In the genomic region with DNA sequence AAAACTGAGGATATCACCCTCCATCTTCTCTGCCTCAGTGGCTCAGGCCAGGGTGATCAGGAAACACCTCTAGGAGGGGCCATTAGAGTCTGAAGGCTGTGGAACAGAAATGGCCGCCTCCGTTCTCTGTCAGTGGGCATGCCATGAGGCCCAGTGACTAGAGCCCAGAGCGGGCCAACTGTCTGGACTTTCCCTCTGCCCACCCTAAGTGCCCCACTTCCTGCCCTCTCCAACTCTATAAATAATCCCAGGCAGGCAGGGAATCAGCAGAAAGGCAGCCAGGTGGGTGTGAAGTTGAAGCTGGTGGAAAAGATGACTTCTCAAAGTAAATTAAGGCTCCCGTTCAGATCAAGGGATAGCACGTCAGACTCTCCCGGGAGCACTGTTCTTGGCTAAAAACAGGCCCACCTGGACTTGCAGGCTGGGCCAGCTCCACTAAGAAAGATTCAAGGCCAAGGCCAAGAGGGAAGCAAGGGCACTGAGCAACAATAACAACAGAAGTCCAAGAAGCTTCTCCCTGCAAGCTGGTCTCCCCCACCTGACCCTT, we compare ENCODE assay signal across 11 mouse cellular contexts. TPM values are rescaled to one million over a fixed set of nuclear protein-coding genes. Genes with fewer than 3 reads are reported as not detected.
DNase-seq lines count a peak whose midpoint lies in the region; ATAC-seq and TF ChIP-seq lines count a peak whose summit lies in the region.
"Had no signal": no experiment of that assay in that cellular context is flagged by ENCODE, and none has a peak within 500 bp of the region (broad histone marks: within the 10 kb centered on the region; RNA-seq: fewer than 3 reads in every experiment).

No protein-coding gene starts in this region.

- DNase-seq in forebrain, embryonic 14.5 days (ENCODE audit: low spot score) = no peak
- DNase-seq in lung, adult 2 months = no peak
- no peak for DNase-seq in hindbrain, postnatal 0 days (ENCODE audit: low spot score)
- no peak for DNase-seq in urinary bladder, postnatal 36 days (ENCODE audit: low spot score in 2 of 2)

- H3K4me1 ChIP-seq in forebrain, embryonic 14.5 days (ENCODE audit: control insufficient read depth, insufficient read depth, low read length) = peaks cover 22% of the 10 kb centered on the region; the same call in 1 of the 2 replicates
- H3K4me1 ChIP-seq in forebrain, embryonic 15.5 days = peaks cover 31% of the 10 kb centered on the region
- peaks cover 52% of the 10 kb centered on the region for H3K4me1 ChIP-seq in lung, embryonic 16.5 days (replicated peaks; ENCODE audit: control insufficient read depth, insufficient read depth, low read length)
- H3K4me1 ChIP-seq in lung, adult 2 months (ENCODE audit: control insufficient read depth, insufficient read depth, low read length) = peaks cover 14% of the 10 kb centered on the region; the same call in 1 of the 2 replicates
- peaks cover 35% of the 10 kb centered on the region for H3K4me1 ChIP-seq in hindbrain, postnatal 0 days (ENCODE audit: insufficient read depth, low read length)
- peaks cover 21% of the 10 kb centered on the region; the same call in 1 of the 2 replicates for H3K4me1 ChIP-seq in stomach, embryonic 14.5 days (ENCODE audit: control insufficient read depth, insufficient read depth, low read length)

- TF ChIP-seq POLR2A in lung, adult 2 months (IDR thresholded peaks at IDR 0.05; ENCODE audit: borderline replicate concordance, extremely low read depth, low read depth, low read length) = no peak

- H3K9me3 ChIP-seq in forebrain, embryonic 14.5 days (replicated peaks; ENCODE audit: control insufficient read depth, low read length) = no peaks in the 10 kb centered on the region
- H3K9me3 ChIP-seq in forebrain, embryonic 15.5 days = no peaks in the 10 kb centered on the region
- no peaks in the 10 kb centered on the region for H3K9me3 ChIP-seq in lung, embryonic 16.5 days (ENCODE audit: control insufficient read depth, low read length)
- H3K9me3 ChIP-seq in hindbrain, postnatal 0 days (ENCODE audit: low read length) = no peaks in the 10 kb centered on the region
- no peaks in the 10 kb centered on the region for H3K9me3 ChIP-seq in stomach, embryonic 14.5 days (ENCODE audit: control insufficient read depth, low read depth, low read length)

- H3K9ac ChIP-seq in forebrain, embryonic 14.5 days (ENCODE audit: low read length) = 0 out of 2 replicates have a peak overlapping the region, but pooled peaks have one; percentile 21
- no peak overlapping the region for H3K9ac ChIP-seq in forebrain, embryonic 15.5 days (replicated peaks)
- H3K9ac ChIP-seq in lung, embryonic 16.5 days (ENCODE audit: low read length) = no peak overlapping the region
- peak overlapping the region; percentile 93; the same call in 1 of the 2 replicates for H3K9ac ChIP-seq in hindbrain, postnatal 0 days (replicated peaks; ENCODE audit: low read length)
- no peak overlapping the region for H3K9ac ChIP-seq in stomach, embryonic 14.5 days (replicated peaks; ENCODE audit: low read depth, low read length)

- no peak for TF ChIP-seq CTCF in lung, adult 2 months (IDR thresholded peaks at IDR 0.05; ENCODE audit: insufficient read depth, low read length)
- no peak for TF ChIP-seq CTCF in hindbrain, postnatal 0 days (IDR thresholded peaks at IDR 0.05; ENCODE audit: low read depth)

- no peak overlapping the region for H3K4me3 ChIP-seq in forebrain, embryonic 14.5 days (ENCODE audit: low read depth, low read length)
- no peak overlapping the region for H3K4me3 ChIP-seq in forebrain, embryonic 15.5 days
- no peak overlapping the region for H3K4me3 ChIP-seq in lung, embryonic 16.5 days (ENCODE audit: low read length)
- no peak overlapping the region for H3K4me3 ChIP-seq in lung, adult 2 months (replicated peaks; ENCODE audit: extremely low read depth, low read depth, low read length)
- H3K4me3 ChIP-seq in hindbrain, postnatal 0 days (ENCODE audit: low read length) = no peak overlapping the region
- H3K4me3 ChIP-seq in stomach, embryonic 14.5 days (ENCODE audit: low read depth, low read length) = no peak overlapping the region

- WGBS in forebrain, embryonic 14.5 days = 86% methylated on average over 6 of the region's 6 CpGs
- WGBS in forebrain, embryonic 15.5 days = 88% methylated on average over 6 of the region's 6 CpGs
- WGBS in lung, embryonic 16.5 days = 65% methylated on average over 6 of the region's 6 CpGs
- 61% methylated on average over 6 of the region's 6 CpGs for WGBS in lung, adult 2 months
- WGBS in hindbrain, postnatal 0 days = 85% methylated on average over 6 of the region's 6 CpGs
- 70% methylated on average over 6 of the region's 6 CpGs for WGBS in stomach, embryonic 14.5 days

- H3K36me3 ChIP-seq in forebrain, embryonic 14.5 days (ENCODE audit: control insufficient read depth, insufficient read depth, low read length) = no peaks in the 10 kb centered on the region
- no peaks in the 10 kb centered on the region for H3K36me3 ChIP-seq in forebrain, embryonic 15.5 days
- H3K36me3 ChIP-seq in lung, embryonic 16.5 days (ENCODE audit: control insufficient read depth, insufficient read depth, low read length) = no peaks in the 10 kb centered on the region
- H3K36me3 ChIP-seq in hindbrain, postnatal 0 days (ENCODE audit: insufficient read depth, low read length) = no peaks in the 10 kb centered on the region
- no peaks in the 10 kb centered on the region for H3K36me3 ChIP-seq in stomach, embryonic 14.5 days (ENCODE audit: control insufficient read depth, insufficient read depth, low read length)

- H3K27ac ChIP-seq in forebrain, embryonic 14.5 days (ENCODE audit: low read depth, low read length) = no peak overlapping the region
- H3K27ac ChIP-seq in forebrain, embryonic 15.5 days (replicated peaks) = no peak overlapping the region
- no peak overlapping the region for H3K27ac ChIP-seq in lung, embryonic 16.5 days (ENCODE audit: low read length)
- no peak overlapping the region for H3K27ac ChIP-seq in hindbrain, postnatal 0 days
- no peak overlapping the region for H3K27ac ChIP-seq in stomach, embryonic 14.5 days (ENCODE audit: low read length)

- no peaks in the 10 kb centered on the region for H3K27me3 ChIP-seq in forebrain, embryonic 14.5 days (replicated peaks; ENCODE audit: control insufficient read depth, insufficient read depth, low read length)
- no peaks in the 10 kb centered on the region for H3K27me3 ChIP-seq in forebrain, embryonic 15.5 days
- H3K27me3 ChIP-seq in lung, embryonic 16.5 days (ENCODE audit: control insufficient read depth, insufficient read depth, low read depth, low read length) = no peaks in the 10 kb centered on the region
- H3K27me3 ChIP-seq in hindbrain, postnatal 0 days (ENCODE audit: insufficient read depth, low read length) = no peaks in the 10 kb centered on the region
- no peaks in the 10 kb centered on the region for H3K27me3 ChIP-seq in stomach, embryonic 14.5 days (ENCODE audit: control insufficient read depth, insufficient read depth, low read length)

- no peak for ATAC-seq in forebrain, embryonic 14.5 days
- no peak for ATAC-seq in forebrain, embryonic 15.5 days (replicated peaks)
- no peak for ATAC-seq in lung, embryonic 16.5 days (ENCODE audit: low read depth)
- no peak for ATAC-seq in hindbrain, postnatal 0 days
- ATAC-seq in stomach, embryonic 14.5 days (ENCODE audit: insufficient number of reproducible peaks, insufficient read depth, low FRiP score, low read depth) = no peak
- ATAC-seq in inflammation-experienced regulatory T-cells, adult 6 months = no peak

- no peak overlapping the region; the same call in 1 of the 2 replicates for H3K4me2 ChIP-seq in forebrain, embryonic 14.5 days (ENCODE audit: low read length)
- no peak overlapping the region for H3K4me2 ChIP-seq in forebrain, embryonic 15.5 days (replicated peaks)
- H3K4me2 ChIP-seq in lung, embryonic 16.5 days (ENCODE audit: low read depth, low read length) = peak overlapping the region; percentile 88; the same call in 1 of the 2 replicates
- peak overlapping the region; percentile 82 for H3K4me2 ChIP-seq in hindbrain, postnatal 0 days (ENCODE audit: low read depth, low read length)
- H3K4me2 ChIP-seq in stomach, embryonic 14.5 days (replicated peaks; ENCODE audit: low read depth, low read length) = 0 out of 2 replicates have a peak overlapping the region, but pooled peaks have one; percentile 88

RNA-seq across cellular contexts. Expression of a gene that starts 2.5 kb away (rescaled TPM):
- 9.2 and 12.7 TPM in 2 replicates for polyA plus RNA-seq in forebrain, embryonic 14.5 days (2014; fragmentation: Nextera tagmentation; extraction: Ambion mirVana)
- polyA plus RNA-seq in forebrain, embryonic 15.5 days (2015; fragmentation: Nextera tagmentation; extraction: Ambion mirVana) = 15.1 and 15.2 TPM in 2 replicates
- 12.0 and 12.2 TPM in 2 replicates for polyA plus RNA-seq in lung, embryonic 16.5 days (2015; fragmentation: Nextera tagmentation; extraction: Ambion mirVana)
- 20.0 and 24.9 TPM in 2 replicates for polyA plus RNA-seq in lung, adult 2 months (2012; rRNA removed)
- 62.6 and 66.5 TPM in 2 replicates for total RNA-seq in hindbrain, postnatal 0 days (2014; rRNA removed)
- polyA plus RNA-seq in hindbrain, postnatal 0 days (2015; fragmentation: Nextera tagmentation; extraction: Ambion mirVana) = 23.4 and 26.7 TPM in 2 replicates
- polyA plus RNA-seq in stomach, embryonic 14.5 days (2014; fragmentation: Nextera tagmentation; extraction: Ambion mirVana) = 8.1 and 8.3 TPM in 2 replicates
- polyA plus RNA-seq in inflammation-experienced regulatory T-cells, adult 6 months (2017; shearing (Covaris generic)) = under 1 TPM; 0.50 to 0.67 (median 0.66) TPM

RNA-seq across cellular contexts. Expression of a gene that starts 38.7 kb away (rescaled TPM):
- 15.2 and 15.7 TPM in 2 replicates for polyA plus RNA-seq in forebrain, embryonic 14.5 days (2014; fragmentation: Nextera tagmentation; extraction: Ambion mirVana)
- polyA plus RNA-seq in forebrain, embryonic 15.5 days (2015; fragmentation: Nextera tagmentation; extraction: Ambion mirVana) = 24.2 and 25.3 TPM in 2 replicates
- polyA plus RNA-seq in lung, embryonic 16.5 days (2015; fragmentation: Nextera tagmentation; extraction: Ambion mirVana) = 7.0 and 7.8 TPM in 2 replicates
- 8.0 and 8.2 TPM in 2 replicates for polyA plus RNA-seq in lung, adult 2 months (2012; rRNA removed)
- total RNA-seq in hindbrain, postnatal 0 days (2014; rRNA removed) = 144 and 151 TPM in 2 replicates
- polyA plus RNA-seq in hindbrain, postnatal 0 days (2015; fragmentation: Nextera tagmentation; extraction: Ambion mirVana) = 108 and 115 TPM in 2 replicates
- polyA plus RNA-seq in stomach, embryonic 14.5 days (2014; fragmentation: Nextera tagmentation; extraction: Ambion mirVana) = 13.0 and 14.0 TPM in 2 replicates
- polyA plus RNA-seq in inflammation-experienced regulatory T-cells, adult 6 months (2017; shearing (Covaris generic)) = 1 to 10 TPM; 1.4 to 3.3 (median 2.1) TPM

RNA-seq across cellular contexts. Expression of a gene that starts 51.8 kb away (rescaled TPM):
- not detected in 2 replicates for polyA plus RNA-seq in forebrain, embryonic 14.5 days (2014; fragmentation: Nextera tagmentation; extraction: Ambion mirVana)
- polyA plus RNA-seq in forebrain, embryonic 15.5 days (2015; fragmentation: Nextera tagmentation; extraction: Ambion mirVana) = not detected in 2 replicates
- 0.80 and 0.94 TPM in 2 replicates for polyA plus RNA-seq in lung, embryonic 16.5 days (2015; fragmentation: Nextera tagmentation; extraction: Ambion mirVana)
- polyA plus RNA-seq in lung, adult 2 months (2012; rRNA removed) = 0.16 TPM in 1 of 2 replicates, not detected in the other
- total RNA-seq in hindbrain, postnatal 0 days (2014; rRNA removed) = not detected in 2 replicates
- polyA plus RNA-seq in hindbrain, postnatal 0 days (2015; fragmentation: Nextera tagmentation; extraction: Ambion mirVana) = not detected in 2 replicates
- polyA plus RNA-seq in stomach, embryonic 14.5 days (2014; fragmentation: Nextera tagmentation; extraction: Ambion mirVana) = not detected in 2 replicates
- under 1 TPM in 1 of 3 experiments, not detected in 2; 0.38 TPM for polyA plus RNA-seq in inflammation-experienced regulatory T-cells, adult 6 months (2017; shearing (Covaris generic))
- total RNA-seq: layer of hippocampus, adult 18-20 months; megakaryocyte-erythroid progenitor cell, adult 5-6 weeks had no signal
- polyA plus RNA-seq: spleen, adult 2 months had no signal

RNA-seq across cellular contexts. Expression of a gene that starts 59.9 kb away (rescaled TPM):
- 37.2 and 41.3 TPM in 2 replicates for polyA plus RNA-seq in forebrain, embryonic 14.5 days (2014; fragmentation: Nextera tagmentation; extraction: Ambion mirVana)
- polyA plus RNA-seq in forebrain, embryonic 15.5 days (2015; fragmentation: Nextera tagmentation; extraction: Ambion mirVana) = 54.2 and 56.8 TPM in 2 replicates
- 53.4 and 55.2 TPM in 2 replicates for polyA plus RNA-seq in lung, embryonic 16.5 days (2015; fragmentation: Nextera tagmentation; extraction: Ambion mirVana)
- 15.0 and 21.1 TPM in 2 replicates for polyA plus RNA-seq in lung, adult 2 months (2012; rRNA removed)
- 68.0 and 69.1 TPM in 2 replicates for total RNA-seq in hindbrain, postnatal 0 days (2014; rRNA removed)
- 57.2 and 59.7 TPM in 2 replicates for polyA plus RNA-seq in hindbrain, postnatal 0 days (2015; fragmentation: Nextera tagmentation; extraction: Ambion mirVana)
- polyA plus RNA-seq in stomach, embryonic 14.5 days (2014; fragmentation: Nextera tagmentation; extraction: Ambion mirVana) = 43.6 and 45.8 TPM in 2 replicates
- 10 to 100 TPM; 18.7 to 31.4 (median 28.0) TPM for polyA plus RNA-seq in inflammation-experienced regulatory T-cells, adult 6 months (2017; shearing (Covaris generic))

Comparison
In these comparisons a context has a peak if more than half of its experiments do, and no peak if none do; other contexts are left out.
1. H3K9ac ChIP-seq: peak in forebrain, embryonic 14.5 days (single experiment) and hindbrain, postnatal 0 days (single experiment); none in forebrain, embryonic 15.5 days (single experiment), lung, embryonic 16.5 days (single experiment) and stomach, embryonic 14.5 days (single experiment).
2. H3K4me2 ChIP-seq: peak in lung, embryonic 16.5 days (single experiment), hindbrain, postnatal 0 days (single experiment) and stomach, embryonic 14.5 days (single experiment); none in forebrain, embryonic 14.5 days (single experiment) and forebrain, embryonic 15.5 days (single experiment).